Mouse (Mus musculus) MEL (cell line): ENCODE measurements around the gene Foxc2. TPM values are rescaled to one million over a fixed set of nuclear protein-coding genes. Genes with fewer than 3 reads are reported as not detected.
A peak's percentile ranks its signal among the peaks of the same experiment; 100 is the strongest.

ENCODE experiments used
- DNase-seq: peaks from one replicate; pipeline ENCODE4 v3.0.0; 2011; ENCODE audit warnings: low read depth, low spot score
- H3K27ac ChIP-seq: 2 replicates; pipeline ENCODE4 v1.5.1; 2012; ENCODE audit warnings: low read depth, mild to moderate bottlenecking, control low read depth, low read length, moderate library complexity; ENCODE audit not compliant: control insufficient read depth
- H3K27me3 ChIP-seq, 2 experiments: fragments of 150-350 bp in 1 of 2; sonication (generic) in 1 of 2; 2 replicates each; pipeline ENCODE4 v1.6.1; 2012; ENCODE audit warnings: low read length in 2 of 2, mild to moderate bottlenecking in 2 of 2, improper control_type of control experiment in 1 of 2, moderate library complexity in 1 of 2; ENCODE audit not compliant: insufficient read depth in 2 of 2, control insufficient read depth in 1 of 2
- H3K36me3 ChIP-seq, 2 experiments: 2 replicates each; pipeline ENCODE4 v1.6.1; 2012 to 2014; ENCODE audit warnings: low read length in 2 of 2, improper control_type of control experiment in 1 of 2, inconsistent platforms in 1 of 2, mild to moderate bottlenecking in 1 of 2; ENCODE audit not compliant: insufficient read depth in 2 of 2, control insufficient read depth in 1 of 2
- H3K4me1 ChIP-seq, 2 experiments: fragments of 150-350 bp in 1 of 2; sonication (generic) in 1 of 2; 2 replicates each; pipeline ENCODE4 v1.6.1; 2012; ENCODE audit warnings: low read length in 2 of 2, improper control_type of control experiment in 1 of 2, mild to moderate bottlenecking in 1 of 2; ENCODE audit not compliant: insufficient read depth in 2 of 2, control insufficient read depth in 1 of 2
- H3K4me3 ChIP-seq, 2 experiments: fragments of 150-350 bp in 1 of 2; sonication (generic) in 1 of 2; 2 replicates each; pipeline ENCODE4 v1.5.1; 2012; ENCODE audit warnings: low read depth in 2 of 2, low read length in 2 of 2, mild to moderate bottlenecking in 2 of 2, moderate library complexity in 2 of 2, control low read depth in 1 of 2, improper control_type of control experiment in 1 of 2; ENCODE audit not compliant: control insufficient read depth in 1 of 2, insufficient read depth in 1 of 2
- H3K79me2 ChIP-seq: 2 replicates; pipeline ENCODE4 v1.6.1; 2012; ENCODE audit warnings: mild to moderate bottlenecking, low read length, moderate library complexity; ENCODE audit not compliant: control insufficient read depth, poor library complexity, insufficient read depth
- H3K9ac ChIP-seq: 2 replicates; pipeline ENCODE4 v1.6.1; 2012; ENCODE audit warnings: low read depth, mild to moderate bottlenecking, control low read depth, low read length, moderate library complexity; ENCODE audit not compliant: control insufficient read depth, poor library complexity, severe bottlenecking
- H3K9me3 ChIP-seq: fragments of 150-350 bp; sonication (generic); replicated peaks from 2 replicates; pipeline ENCODE4 v1.6.1; 2012; ENCODE audit warnings: mild to moderate bottlenecking, low read length, improper control_type of control experiment, moderate library complexity; ENCODE audit not compliant: insufficient read depth
- BHLHE40 ChIP-seq: IDR thresholded peaks from 2 replicates; pipeline ENCODE4 v1.6.1; 2012; ENCODE audit warnings: low read depth, mild to moderate bottlenecking, inconsistent platforms, low read length, improper control_type of control experiment, borderline replicate concordance
- CHD1 ChIP-seq: IDR thresholded peaks from 2 replicates; pipeline ENCODE4 v1.6.1; 2012; ENCODE audit warnings: low read depth, mild to moderate bottlenecking, inconsistent platforms, low read length, improper control_type of control experiment
- CHD2 ChIP-seq: IDR thresholded peaks from 2 replicates; pipeline ENCODE4 v1.6.1; 2011; ENCODE audit warnings: low read length, improper control_type of control experiment
- CTCF ChIP-seq, 3 experiments: IDR thresholded peaks in 2 of 3; conservative IDR thresholded peaks in 1 of 3; 2 replicates each; pipeline ENCODE4 v1.5.1; 2011 to 2012; ENCODE audit warnings: low read length in 3 of 3, low read depth in 2 of 3, mild to moderate bottlenecking in 2 of 3, improper control_type of control experiment in 1 of 3, inconsistent platforms in 1 of 3, mixed read lengths in 1 of 3, moderate library complexity in 1 of 3; ENCODE audit not compliant: control insufficient read depth in 1 of 3, insufficient read depth in 1 of 3, poor library complexity in 1 of 3, severe bottlenecking in 1 of 3
- E2F4 ChIP-seq: IDR thresholded peaks from 2 replicates; pipeline ENCODE4 v1.6.1; 2011; ENCODE audit warnings: low read depth, low read length, improper control_type of control experiment, borderline replicate concordance
- ELF1 ChIP-seq: IDR thresholded peaks from 2 replicates; pipeline ENCODE4 v1.6.1; 2014; ENCODE audit warnings: low read depth, mild to moderate bottlenecking, inconsistent platforms, low read length, improper control_type of control experiment, moderate library complexity
- EP300 ChIP-seq, 2 experiments: IDR thresholded peaks; 2 replicates each; pipeline ENCODE4 v1.6.1; 2011; ENCODE audit warnings: improper control_type of control experiment in 2 of 2, low read length in 2 of 2, low read depth in 1 of 2, mild to moderate bottlenecking in 1 of 2
- ETS1 ChIP-seq: IDR thresholded peaks from 2 replicates; pipeline ENCODE4 v1.6.1; 2012; ENCODE audit warnings: low read depth, mild to moderate bottlenecking, inconsistent platforms, low read length, improper control_type of control experiment, moderate library complexity
- GABPA ChIP-seq: IDR thresholded peaks from 2 replicates; pipeline ENCODE4 v1.6.1; 2012; ENCODE audit warnings: low read depth, mild to moderate bottlenecking, inconsistent platforms, low read length, improper control_type of control experiment, moderate library complexity
- GATA1 ChIP-seq: IDR thresholded peaks from 2 replicates; pipeline ENCODE4 v1.6.1; 2011; ENCODE audit warnings: low read depth, low read length, improper control_type of control experiment
- JUND ChIP-seq: IDR thresholded peaks from 2 replicates; pipeline ENCODE4 v1.6.1; 2011; ENCODE audit warnings: low read depth, mild to moderate bottlenecking, improper control_type of control experiment, low read length
- KAT2A ChIP-seq: conservative IDR thresholded peaks from 2 replicates; pipeline ENCODE4 v1.6.1; 2012; ENCODE audit warnings: low read depth, low read length, improper control_type of control experiment, inconsistent platforms
- MAFK ChIP-seq: IDR thresholded peaks from 2 replicates; pipeline ENCODE4 v1.6.1; 2011; ENCODE audit warnings: low read depth, mild to moderate bottlenecking, low read length, improper control_type of control experiment, borderline replicate concordance
- MAX ChIP-seq: IDR thresholded peaks from 2 replicates; pipeline ENCODE4 v1.6.1; 2011; ENCODE audit warnings: low read length, improper control_type of control experiment
- MAZ ChIP-seq: IDR thresholded peaks from 2 replicates; pipeline ENCODE4 v1.6.1; 2012; ENCODE audit warnings: low read depth, mild to moderate bottlenecking, inconsistent platforms, low read length, improper control_type of control experiment
- MXI1 ChIP-seq: IDR thresholded peaks from 2 replicates; pipeline ENCODE4 v1.6.1; 2011; ENCODE audit warnings: mild to moderate bottlenecking, low read depth, low read length, improper control_type of control experiment
- MYB ChIP-seq: IDR thresholded peaks from 2 replicates; pipeline ENCODE4 v1.6.1; 2011; ENCODE audit warnings: mild to moderate bottlenecking, low read depth, low read length, improper control_type of control experiment
- MYC ChIP-seq: IDR thresholded peaks from 2 replicates; pipeline ENCODE4 v1.6.1; 2011; ENCODE audit warnings: low read depth, mild to moderate bottlenecking, low read length, improper control_type of control experiment, moderate library complexity
- NELFE ChIP-seq: IDR thresholded peaks from 2 replicates; pipeline ENCODE4 v1.6.1; 2011; ENCODE audit warnings: low read depth, low read length, improper control_type of control experiment
- POLR2A ChIP-seq, 2 experiments: IDR thresholded peaks; 2 replicates each; pipeline ENCODE4 v1.6.1; 2011 to 2012; ENCODE audit warnings: low read length in 2 of 2, mild to moderate bottlenecking in 2 of 2, control low read depth in 1 of 2, improper control_type of control experiment in 1 of 2, low read depth in 1 of 2, moderate library complexity in 1 of 2; ENCODE audit not compliant: control insufficient read depth in 1 of 2, insufficient read depth in 1 of 2, poor library complexity in 1 of 2
- POLR2AphosphoS2 ChIP-seq: IDR thresholded peaks from 2 replicates; pipeline ENCODE4 v1.6.1; 2011; ENCODE audit warnings: low read length, improper control_type of control experiment
- RAD21 ChIP-seq: IDR thresholded peaks from 2 replicates; pipeline ENCODE4 v1.6.1; 2011; ENCODE audit warnings: mild to moderate bottlenecking, low read depth, low read length, improper control_type of control experiment
- RCOR1 ChIP-seq: IDR thresholded peaks from 2 replicates; pipeline ENCODE4 v1.6.1; 2012; ENCODE audit warnings: low read depth, mild to moderate bottlenecking, inconsistent platforms, low read length, improper control_type of control experiment
- SIN3A ChIP-seq: IDR thresholded peaks from 2 replicates; pipeline ENCODE4 v1.6.1; 2012; ENCODE audit warnings: low read length, improper control_type of control experiment, inconsistent platforms
- TAL1 ChIP-seq: IDR thresholded peaks from 2 replicates; pipeline ENCODE4 v1.6.1; 2012; ENCODE audit warnings: mild to moderate bottlenecking, inconsistent platforms, low read length, moderate library complexity, mixed read lengths
- TBP ChIP-seq: IDR thresholded peaks from 2 replicates; pipeline ENCODE4 v1.8.0; 2011; ENCODE audit warnings: low read depth, low read length, improper control_type of control experiment
- USF2 ChIP-seq, 2 experiments: IDR thresholded peaks; 2 replicates each; pipeline ENCODE4 v1.6.1; 2011 to 2012; ENCODE audit warnings: improper control_type of control experiment in 2 of 2, low read length in 2 of 2, borderline replicate concordance in 1 of 2, inconsistent platforms in 1 of 2, low read depth in 1 of 2, mild to moderate bottlenecking in 1 of 2; ENCODE audit not compliant: insufficient read depth in 1 of 2
- ZC3H11A ChIP-seq: IDR thresholded peaks from 2 replicates; pipeline ENCODE4 v1.6.1; 2012; ENCODE audit warnings: low read depth, mild to moderate bottlenecking, inconsistent platforms, low read length, improper control_type of control experiment
- ZNF384 ChIP-seq: IDR thresholded peaks from 2 replicates; pipeline ENCODE4 v1.6.1; 2012; ENCODE audit warnings: low read depth, mild to moderate bottlenecking, inconsistent platforms, low read length, improper control_type of control experiment
- polyA plus RNA-seq, 2 experiments: library from polyadenylated mRNA; stranded (reverse) in 1 of 2; unstranded in 1 of 2; fragments of >175 nt in 1 of 2; fragments of >200 nt in 1 of 2; gene quantifications; 2 replicates each; pipeline versions ENCODE4 v1.2.1 to v1.2.4; 2012; ENCODE audit warnings: low replicate concordance in 2 of 2, low read depth in 1 of 2; ENCODE audit not compliant: insufficient read length in 2 of 2, insufficient read depth in 1 of 2, missing spikeins in 1 of 2
- total RNA-seq: library from RNA; depleted of rRNA; stranded (reverse); fragments of 300-350 nt; gene quantifications from 2 replicates; pipeline ENCODE4 v1.2.3, GENCODE M21; 2012

Gene Foxc2
- total and polyA plus RNA-seq, 3 experiments, result 13.6 to 15.4 TPM; not detected in 1

GRCm38 (mm10) chr8:121162906-121163695, 47.1 kb downstream of the Foxc2 start:
- Histone ChIP-seq H3K27ac (peak overlapping the region; percentile 98), H3K4me1 (peaks cover 9 to 67% of the 10 kb centered on the region in 2 experiments), H3K79me2 (peaks cover 8% of the 10 kb centered on the region), H3K9ac (peak overlapping the region; percentile 84), H3K4me3 (peak overlapping the region; percentile 22 to 40), H3K27me3 (no peaks in the 10 kb centered on the region), H3K36me3 (peaks cover 0 to 42% of the 10 kb centered on the region in 2 experiments; a peak in 2 of 4 replicates), H3K9me3 (no peaks in the 10 kb centered on the region)
- TF ChIP-seq MYC (peak; percentile 69), TBP (peak; percentile 87), USF2 (IDR thresholded peaks at IDR 0.05; ENCODE audit: borderline replicate concordance in 1 of 2, insufficient read depth in 1 of 2, low read depth in 1 of 2, low read length in 2 of 2) (no peak), MAX (peak; percentile 3; the same call in 1 of the 2 replicates), TAL1 (peak; percentile 22; the same call in 1 of the 2 replicates), POLR2A (IDR thresholded peaks at IDR 0.05; ENCODE audit: control insufficient read depth in 1 of 2, insufficient read depth in 1 of 2, low read depth in 1 of 2, low read length in 2 of 2, poor library complexity in 1 of 2) (peak; percentile 41 to 49; a peak in 2 of 4 replicates), MAZ (no peak), NELFE (peak; percentile 37)
- peak; percentile 84 for DNase-seq

- H3K27ac ChIP-seq, result peak overlapping the region; percentile 98
- DNase-seq, result peak; percentile 94
- H3K79me2 ChIP-seq, result peaks cover 7% of the 10 kb centered on the region
- H3K36me3 ChIP-seq, result peaks cover 0 to 45% of the 10 kb centered on the region in 2 experiments; a peak in 2 of 4 replicates
- peak overlapping the region; percentile 84 for H3K9ac ChIP-seq
- H3K4me3 ChIP-seq, result peak overlapping the region; percentile 22 to 42
- no peaks in the 10 kb centered on the region for H3K9me3 ChIP-seq
- H3K27me3 ChIP-seq, result no peaks in the 10 kb centered on the region
- peaks cover 4 to 68% of the 10 kb centered on the region in 2 experiments for H3K4me1 ChIP-seq
- peak; percentile 95 for TF ChIP-seq SIN3A
- TF ChIP-seq MYB, result peak; percentile 59
- TF ChIP-seq TBP, result peak; percentile 75
- peak; percentile 47 for TF ChIP-seq NELFE
- peak; percentile 68; the same call in 1 of the 2 replicates for TF ChIP-seq E2F4
- TF ChIP-seq CHD1, result peak; percentile 96
- no peak for TF ChIP-seq CTCF (IDR thresholded peaks at IDR 0.05 in 2 of 3, conservative IDR thresholded peaks at IDR 0.05 in 1 of 3; ENCODE audit: control insufficient read depth in 1 of 3, insufficient read depth in 1 of 3, low read depth in 2 of 3, low read length in 3 of 3, poor library complexity in 1 of 3, severe bottlenecking in 1 of 3)
- TF ChIP-seq EP300 (IDR thresholded peaks at IDR 0.05; ENCODE audit: low read depth in 1 of 2, low read length in 2 of 2), result peak; percentile 70 to 88
- peak; percentile 99 for TF ChIP-seq GATA1
- TF ChIP-seq RCOR1, result peak; percentile 48; the same call in 1 of the 2 replicates
- TF ChIP-seq JUND, result no peak
- no peak for TF ChIP-seq MAFK
- TF ChIP-seq MYC, result peak; percentile 83; the same call in 1 of the 2 replicates
- no peak for TF ChIP-seq USF2 (IDR thresholded peaks at IDR 0.05; ENCODE audit: borderline replicate concordance in 1 of 2, insufficient read depth in 1 of 2, low read depth in 1 of 2, low read length in 2 of 2)
- no peak for TF ChIP-seq ZNF384
- TF ChIP-seq GABPA, result no peak
- TF ChIP-seq POLR2AphosphoS2, result peak; percentile 62; the same call in 1 of the 2 replicates
- TF ChIP-seq MAX, result peak; percentile 82
- TF ChIP-seq BHLHE40, result peak; percentile 87; the same call in 1 of the 2 replicates
- TF ChIP-seq ETS1, result peak; percentile 95
- no peak for TF ChIP-seq RAD21
- TF ChIP-seq CHD2, result no peak; the same call in 1 of the 2 replicates
- TF ChIP-seq MXI1, result peak; percentile 75
- no peak for TF ChIP-seq ZC3H11A
- peak; percentile 30; the same call in 1 of the 2 replicates for TF ChIP-seq KAT2A
- TF ChIP-seq ELF1, result 0 out of 2 replicates have a peak, but pooled peaks have one; percentile 6
Observed at GRCm38 (mm10) chr8:121164017-121164469, 48.1 kb downstream of the Foxc2 start.
